Mouse (Mus musculus) cerebellum, adult 11-12 months (tissue): ENCODE results near the gene Rita1.
A peak's percentile ranks its signal among the peaks of the same experiment; 100 is the strongest.

Experiments used
- DNase-seq: peaks from one replicate; pipeline ENCODE4 v3.0.0; 2022

Rita1 gene

GRCm38 (mm10) chr5:120612442-120612821, at the start of gene Rita1, which contains the start of gene Ddx54:
Rita1 (minus strand) TSS chr5:120612589.
Ddx54 (plus strand) TSS chr5:120612739.
- DNase-seq: peak; percentile 98

GRCm38 (mm10) chr5:120660816-120661215, 48.4 kb upstream of the Rita1 start:
- no peak for DNase-seq

- no peak for DNase-seq
Measured at GRCm38 (mm10) chr5:120656281-120656751, 43.9 kb upstream of the Rita1 start.

- no peak for DNase-seq
Measured at GRCm38 (mm10) chr5:120653873-120654272, 41.5 kb upstream of the Rita1 start.

GRCm38 (mm10) chr5:120652915-120653701, 40.7 kb upstream of the Rita1 start:
- DNase-seq: no peak

- DNase-seq: no peak
Measured at GRCm38 (mm10) chr5:120651230-120651629, 38.8 kb upstream of the Rita1 start.

GRCm38 (mm10) chr5:120649938-120650337, 37.5 kb upstream of the Rita1 start:
- no peak for DNase-seq

- no peak for DNase-seq
Measured at GRCm38 (mm10) chr5:120649374-120649933, 37.1 kb upstream of the Rita1 start.

GRCm38 (mm10) chr5:120648569-120649373, 36.4 kb upstream of the Rita1 start, which contains the start of gene Rasal1:
Rasal1 (plus strand) TSS chr5:120648812.
- peak; percentile 42 for DNase-seq

GRCm38 (mm10) chr5:120647814-120648491, 35.6 kb upstream of the Rita1 start:
- DNase-seq: no peak

- DNase-seq: no peak
Measured at GRCm38 (mm10) chr5:120647361-120647760, 35.0 kb upstream of the Rita1 start.

GRCm38 (mm10) chr5:120645851-120646250, 33.5 kb upstream of the Rita1 start:
- no peak for DNase-seq

- DNase-seq: no peak
Measured at GRCm38 (mm10) chr5:120644227-120644626, 31.8 kb upstream of the Rita1 start.

GRCm38 (mm10) chr5:120643365-120644085, 31.1 kb upstream of the Rita1 start:
- peak; percentile 77 for DNase-seq

GRCm38 (mm10) chr5:120640094-120640493, 27.7 kb upstream of the Rita1 start:
- no peak for DNase-seq

- no peak for DNase-seq
Measured at GRCm38 (mm10) chr5:120635633-120636032, 23.2 kb upstream of the Rita1 start.

GRCm38 (mm10) chr5:120634860-120635259, 22.5 kb upstream of the Rita1 start:
- DNase-seq: no peak

- DNase-seq: no peak
Measured at GRCm38 (mm10) chr5:120634131-120634530, 21.7 kb upstream of the Rita1 start, which contains the start of gene Cfap73. Cfap73 (minus strand) TSS chr5:120634235.

GRCm38 (mm10) chr5:120631892-120632291, 19.5 kb upstream of the Rita1 start:
- DNase-seq: no peak

GRCm38 (mm10) chr5:120631128-120631527, 18.7 kb upstream of the Rita1 start:
- DNase-seq: no peak

GRCm38 (mm10) chr5:120628624-120629023, 16.2 kb upstream of the Rita1 start:
- DNase-seq: no peak
